Mouse (Mus musculus) cerebellum, adult 2 months (tissue): ENCODE measurements around the gene Klhl24. TPM values are rescaled to one million over a fixed set of nuclear protein-coding genes. Genes with fewer than 3 reads are reported as not detected.
A peak's percentile ranks its signal among the peaks of the same experiment; 100 is the strongest.

Source experiments
- DNase-seq, 2 experiments: peaks; one replicate each; pipeline ENCODE4 v3.0.0; 2021
- H3K27ac ChIP-seq: fragments of 200-500 bp; 2 replicates; pipeline ENCODE4 v1.5.1; 2012; ENCODE audit warnings: low read length, control low read depth, inconsistent platforms; ENCODE audit not compliant: insufficient read depth
- H3K27me3 ChIP-seq: fragments of 200-500 bp; 2 replicates; pipeline ENCODE4 v1.6.1; 2012; ENCODE audit warnings: inconsistent platforms, mild to moderate bottlenecking, low read length, moderate library complexity; ENCODE audit not compliant: control insufficient read depth, insufficient read depth
- H3K4me1 ChIP-seq: fragments of 200-500 bp; 2 replicates; pipeline ENCODE4 v1.6.1; 2011; ENCODE audit warnings: low read length; ENCODE audit not compliant: control insufficient read depth, insufficient read depth
- H3K4me3 ChIP-seq: fragments of 200-500 bp; replicated peaks from 2 replicates; pipeline ENCODE3; 2011; ENCODE audit warnings: mild to moderate bottlenecking, low read depth, low read length, control low read depth; ENCODE audit not compliant: insufficient read depth
- CTCF ChIP-seq: fragments of 200-500 bp; IDR thresholded peaks from 2 replicates; pipeline ENCODE4 v1.5.1; 2011; ENCODE audit warnings: low read depth, mild to moderate bottlenecking, control low read depth, low read length, moderate library complexity, borderline replicate concordance; ENCODE audit not compliant: insufficient read depth
- POLR2A ChIP-seq: fragments of 200-500 bp; IDR thresholded peaks from 2 replicates; pipeline ENCODE4 v1.6.1; 2011; ENCODE audit warnings: low read length, control low read depth, borderline replicate concordance; ENCODE audit not compliant: insufficient read depth
- WGBS: fragments of 180-500 bp; shearing (Covaris S2); methylation state at CpG from one replicate; pipeline ENCODE4 v1.1.7; 2018; 5-methylcytosine and 5-hydroxymethylcytosine counted together
- polyA plus RNA-seq: library from polyadenylated mRNA; depleted of rRNA; stranded (reverse); fragments of >200 nt; gene quantifications from 2 replicates; pipeline ENCODE4 v1.2.3, GENCODE M21; 2012; rRNA removed

Klhl24 gene
- polyA plus RNA-seq, result 26.6 and 27.0 TPM in 2 replicates

DNA sequence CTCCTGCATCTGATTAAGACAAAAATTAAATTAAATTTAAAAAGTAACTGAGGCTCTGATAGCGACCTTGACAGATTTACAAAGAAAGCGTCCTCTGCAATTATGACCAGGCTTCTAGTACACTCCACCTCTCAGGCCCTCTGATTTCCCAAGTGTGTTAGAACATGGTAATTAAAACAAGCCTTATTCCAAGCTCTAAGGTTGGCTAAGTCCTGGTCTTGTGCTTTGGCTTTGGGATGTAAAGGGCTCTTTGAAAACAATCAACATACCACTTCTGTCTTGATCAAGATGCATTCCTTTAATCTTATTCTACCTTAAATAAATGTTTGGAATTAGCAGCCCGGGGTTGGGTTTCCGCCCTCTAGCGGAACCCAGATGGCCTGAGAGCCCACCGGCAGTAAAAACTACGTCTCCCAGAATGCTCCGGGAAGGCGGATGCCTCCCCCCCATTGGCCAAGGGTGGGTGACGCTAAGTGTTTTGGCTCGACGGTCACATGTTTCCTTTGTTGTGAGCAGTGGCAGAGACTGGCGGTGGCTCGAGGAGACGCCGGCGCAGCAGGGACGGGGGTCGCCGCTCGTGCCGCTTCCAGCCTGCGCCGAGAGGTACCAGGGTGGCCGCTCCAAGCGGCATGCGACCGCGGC lies at the start of gene Klhl24:
TSS of gene Klhl24 (plus strand) at position 474 of the 642 bp plus-strand sequence.
- no peaks in the 10 kb centered on the region for H3K4me1 ChIP-seq
- H3K27ac ChIP-seq, result peak within 1 kb of the TSS; percentile 80
- peak; percentile 90 for TF ChIP-seq POLR2A
- TF ChIP-seq CTCF, result peak; percentile 60; the same call in 1 of the 2 replicates
- DNase-seq, result peak; percentile 92 to 95
- under 1% methylated on average over 29 of the region's 29 CpGs for WGBS
- no peaks in the 10 kb centered on the region for H3K27me3 ChIP-seq
- H3K4me3 ChIP-seq, result peak within 1 kb of the TSS; percentile 84

GRCm38 (mm10) chr16:20052655-20053054 lies 44.7 kb upstream of the Klhl24 start:
- Histone ChIP-seq H3K27ac (no peak overlapping the region), H3K4me3 (no peak overlapping the region), H3K4me1 (no peaks in the 10 kb centered on the region), H3K27me3 (no peaks in the 10 kb centered on the region)
- 94% methylated on average over 3 of the region's 3 CpGs for WGBS
- TF ChIP-seq POLR2A (no peak), CTCF (no peak)
- no peak for DNase-seq

GRCm38 (mm10) chr16:20072770-20073169 lies 24.6 kb upstream of the Klhl24 start:
- TF ChIP-seq POLR2A, result no peak
- no peak for DNase-seq
- Histone ChIP-seq H3K27ac (no peak overlapping the region), H3K4me1 (no peaks in the 10 kb centered on the region), H3K4me3 (no peak overlapping the region), H3K27me3 (no peaks in the 10 kb centered on the region)
- WGBS, result 78% methylated on average over 1 of the region's 1 CpGs

DNA sequence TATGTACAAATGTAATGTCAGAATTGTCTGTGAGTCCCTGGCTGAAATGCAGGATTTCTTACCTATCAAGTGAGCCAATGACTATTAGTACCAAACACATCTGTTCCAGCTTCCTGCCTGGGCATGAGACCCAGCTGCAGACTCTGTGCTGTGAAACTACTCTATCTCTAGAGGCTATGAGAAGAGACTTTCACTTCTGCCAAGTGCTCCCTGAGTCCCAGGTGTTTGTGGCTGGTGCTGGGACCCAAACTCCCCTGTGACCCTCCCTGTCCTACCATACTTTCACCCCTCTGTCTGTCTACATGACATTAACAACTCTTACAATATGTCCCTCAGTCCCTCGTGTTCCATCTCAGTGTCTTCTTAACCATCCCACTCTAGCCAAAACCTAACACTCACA lies 20.7 kb upstream of the Klhl24 start:
- Histone ChIP-seq H3K27me3 (no peaks in the 10 kb centered on the region), H3K27ac (no peak overlapping the region), H3K4me1 (no peaks in the 10 kb centered on the region), H3K4me3 (no peak overlapping the region)
- WGBS, result 50% methylated on average over 1 of the region's 1 CpGs
- no peak for TF ChIP-seq POLR2A
- no peak for TF ChIP-seq CTCF
- no peak for DNase-seq

GRCm38 (mm10) chr16:20080271-20080670 lies 17.1 kb upstream of the Klhl24 start:
- H3K4me3 ChIP-seq, result no peak overlapping the region
- H3K27me3 ChIP-seq, result no peaks in the 10 kb centered on the region
- WGBS, result 88% methylated on average over 3 of the region's 3 CpGs
- no peaks in the 10 kb centered on the region for H3K4me1 ChIP-seq
- no peak overlapping the region for H3K27ac ChIP-seq
- TF ChIP-seq POLR2A (no peak), CTCF (no peak)
- no peak for DNase-seq

DNA sequence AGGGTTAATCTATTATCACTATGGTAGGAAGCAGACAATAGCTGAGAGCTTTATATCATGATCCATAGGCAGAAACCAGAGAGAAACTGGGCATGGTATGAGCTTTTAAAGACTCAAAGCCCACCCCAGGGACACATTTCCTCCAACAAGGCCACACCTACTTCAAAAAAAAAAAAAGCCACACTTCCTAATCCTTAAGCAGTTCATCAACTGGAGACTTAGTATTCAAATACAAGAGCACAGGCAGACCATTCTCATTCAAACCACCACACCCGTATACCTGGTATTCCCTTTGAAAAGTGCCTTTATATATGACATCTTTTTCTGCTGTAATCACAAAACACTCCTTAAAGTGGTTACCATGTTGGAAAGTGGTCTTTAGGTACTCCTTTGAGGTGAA lies 12.7 kb upstream of the Klhl24 start:
- H3K27ac ChIP-seq, result no peak overlapping the region
- WGBS, result 92% methylated on average over 1 of the region's 1 CpGs
- TF ChIP-seq CTCF, result no peak
- no peak for TF ChIP-seq POLR2A
- no peaks in the 10 kb centered on the region for H3K27me3 ChIP-seq
- no peaks in the 10 kb centered on the region for H3K4me1 ChIP-seq
- no peak for DNase-seq
- H3K4me3 ChIP-seq, result no peak overlapping the region

- no peaks in the 10 kb centered on the region for H3K27me3 ChIP-seq
- TF ChIP-seq POLR2A (no peak), CTCF (no peak)
- H3K27ac ChIP-seq, result no peak overlapping the region
- no peaks in the 10 kb centered on the region for H3K4me1 ChIP-seq
- no peak for DNase-seq
- H3K4me3 ChIP-seq, result no peak overlapping the region
- 91% methylated on average over 5 of the region's 5 CpGs for WGBS
These were observed 12.0 kb upstream of the Klhl24 start for GRCm38 (mm10) chr16:20085250-20085905.

- no peaks in the 10 kb centered on the region for H3K4me1 ChIP-seq
- DNase-seq, result no peak
- H3K27ac ChIP-seq, result no peak overlapping the region
- no peaks in the 10 kb centered on the region for H3K27me3 ChIP-seq
- TF ChIP-seq CTCF (no peak), POLR2A (no peak)
- WGBS, result 55% methylated on average over 5 of the region's 5 CpGs
- H3K4me3 ChIP-seq, result no peak overlapping the region
These were observed 10.4 kb upstream of the Klhl24 start for GRCm38 (mm10) chr16:20086976-20087375.
